Mouse (Mus musculus): ENCODE data around the gene Lhx4. TPM values are rescaled to one million over a fixed set of nuclear protein-coding genes. Genes with fewer than 3 reads are reported as not detected.

Lhx4 gene
- polyA plus RNA-seq (2014; fragmentation: Nextera tagmentation; extraction: Ambion mirVana), result 0.08 and 0.12 TPM in 2 replicates

- H3K4me1 ChIP-seq (ENCODE audit: control insufficient read depth, insufficient read depth, low read length), result no peaks in the 10 kb centered on the region
- ATAC-seq (ENCODE audit: insufficient number of reproducible peaks, insufficient read depth, low FRiP score, low read depth), result no peak
Observed at GRCm38 (mm10) chr1:155751484-155752255, at the start of gene Lhx4. Gene Lhx4, minus strand, starts transcription at chr1:155751684.

GRCm38 (mm10) chr1:155798000-155798399 lies 46.5 kb upstream of the Lhx4 start:
- Histone ChIP-seq H3K9ac (replicated peaks; ENCODE audit: low read depth, low read length) (no peak overlapping the region), H3K27me3 (ENCODE audit: control insufficient read depth, insufficient read depth, low read length) (no peaks in the 10 kb centered on the region), H3K4me1 (ENCODE audit: control insufficient read depth, insufficient read depth, low read length) (no peaks in the 10 kb centered on the region), H3K4me3 (ENCODE audit: low read depth, low read length) (no peak overlapping the region), H3K9me3 (ENCODE audit: control insufficient read depth, low read depth, low read length) (no peaks in the 10 kb centered on the region), H3K36me3 (ENCODE audit: control insufficient read depth, insufficient read depth, low read length) (peaks cover 13% of the 10 kb centered on the region), H3K4me2 (replicated peaks; ENCODE audit: low read depth, low read length) (no peak overlapping the region), H3K27ac (ENCODE audit: low read length) (no peak overlapping the region)
- no peak for ATAC-seq (ENCODE audit: insufficient number of reproducible peaks, insufficient read depth, low FRiP score, low read depth)
- WGBS, result 95% methylated on average over 4 of the region's 4 CpGs

More at GRCm38 (mm10) chr1:155751484-155752255, at the start of gene Lhx4:
- no peaks in the 10 kb centered on the region for H3K9me3 ChIP-seq (ENCODE audit: control insufficient read depth, low read depth, low read length)
- no peak within 1 kb of the TSS for H3K4me3 ChIP-seq (ENCODE audit: low read depth, low read length)
- H3K4me2 ChIP-seq (replicated peaks; ENCODE audit: low read depth, low read length), result no peak within 1 kb of the TSS
- no peaks in the 10 kb centered on the region for H3K36me3 ChIP-seq (ENCODE audit: control insufficient read depth, insufficient read depth, low read length)
- peaks cover 31% of the 10 kb centered on the region for H3K27me3 ChIP-seq (ENCODE audit: control insufficient read depth, insufficient read depth, low read length)
- H3K27ac ChIP-seq (ENCODE audit: low read length), result no peak within 1 kb of the TSS
- 64% methylated on average over 6 of the region's 6 CpGs for WGBS
- no peak within 1 kb of the TSS for H3K9ac ChIP-seq (replicated peaks; ENCODE audit: low read depth, low read length)

DNA sequence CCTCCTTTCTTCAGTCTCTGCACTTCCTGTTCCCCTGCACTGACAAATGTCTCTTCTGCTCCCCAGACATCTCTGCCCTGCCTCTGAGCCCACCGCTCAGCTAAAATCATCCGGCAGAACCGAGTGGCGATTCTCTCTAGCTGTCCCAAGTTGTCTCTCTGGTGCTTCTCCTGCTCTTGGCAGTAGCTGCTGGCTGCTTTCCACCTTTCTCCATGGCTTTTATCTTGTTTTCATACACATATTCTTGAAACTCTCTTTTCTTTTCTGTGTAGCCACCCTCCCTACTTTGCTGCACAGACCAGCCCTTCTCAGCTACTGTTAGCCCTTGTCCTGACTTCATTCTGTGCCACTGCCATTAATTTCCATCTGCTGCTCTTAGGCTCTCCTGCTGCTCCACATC lies 45.9 kb upstream of the Lhx4 start:
- peaks cover 12% of the 10 kb centered on the region for H3K36me3 ChIP-seq (ENCODE audit: control insufficient read depth, insufficient read depth, low read length)
- no peak overlapping the region for H3K27ac ChIP-seq (ENCODE audit: low read length)
- H3K9ac ChIP-seq (replicated peaks; ENCODE audit: low read depth, low read length), result no peak overlapping the region
- no peak overlapping the region for H3K4me3 ChIP-seq (ENCODE audit: low read depth, low read length)
- 72% methylated on average over 4 of the region's 4 CpGs for WGBS
- ATAC-seq (ENCODE audit: insufficient number of reproducible peaks, insufficient read depth, low FRiP score, low read depth), result no peak
- no peaks in the 10 kb centered on the region for H3K4me1 ChIP-seq (ENCODE audit: control insufficient read depth, insufficient read depth, low read length)
- no peaks in the 10 kb centered on the region for H3K27me3 ChIP-seq (ENCODE audit: control insufficient read depth, insufficient read depth, low read length)
- H3K4me2 ChIP-seq (replicated peaks; ENCODE audit: low read depth, low read length), result no peak overlapping the region
- H3K9me3 ChIP-seq (ENCODE audit: control insufficient read depth, low read depth, low read length), result no peaks in the 10 kb centered on the region

DNA sequence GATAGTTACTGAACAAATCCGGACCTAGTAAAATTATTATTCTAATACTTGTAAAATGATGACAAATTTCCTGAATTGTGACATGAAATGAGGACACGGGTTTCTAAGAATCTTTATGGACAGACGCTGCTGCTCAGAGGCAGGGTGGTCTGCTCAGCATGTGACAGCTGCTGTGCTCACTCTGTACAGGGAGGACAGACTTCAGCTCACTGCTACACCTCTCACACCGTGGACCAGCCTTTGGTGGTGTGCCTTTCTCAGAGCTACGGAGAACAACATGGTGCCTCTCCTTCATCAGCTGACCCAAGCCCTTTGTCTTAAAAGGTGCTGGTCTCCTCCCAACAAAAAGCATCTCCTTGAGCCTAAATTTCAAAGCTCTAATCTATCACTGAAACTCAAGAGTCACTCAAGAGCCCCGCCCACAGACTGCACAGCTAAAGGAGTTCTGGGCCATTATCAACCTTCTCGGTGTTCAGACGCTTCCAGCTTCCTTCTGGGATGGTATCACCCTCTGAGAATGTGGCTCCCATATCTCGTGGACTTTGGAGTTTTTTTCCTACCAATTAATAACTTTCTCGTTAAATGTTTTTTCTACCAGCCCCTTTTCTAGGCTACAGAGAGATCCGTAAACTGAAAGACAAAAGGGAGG lies 45.4 kb upstream of the Lhx4 start:
- Histone ChIP-seq H3K9me3 (ENCODE audit: control insufficient read depth, low read depth, low read length) (no peaks in the 10 kb centered on the region), H3K4me1 (ENCODE audit: control insufficient read depth, insufficient read depth, low read length) (no peaks in the 10 kb centered on the region), H3K36me3 (ENCODE audit: control insufficient read depth, insufficient read depth, low read length) (peaks cover 12% of the 10 kb centered on the region), H3K27me3 (ENCODE audit: control insufficient read depth, insufficient read depth, low read length) (no peaks in the 10 kb centered on the region), H3K4me3 (ENCODE audit: low read depth, low read length) (no peak overlapping the region), H3K4me2 (replicated peaks; ENCODE audit: low read depth, low read length) (no peak overlapping the region), H3K27ac (ENCODE audit: low read length) (no peak overlapping the region), H3K9ac (replicated peaks; ENCODE audit: low read depth, low read length) (no peak overlapping the region)
- WGBS, result 78% methylated on average over 11 of the region's 11 CpGs
- no peak for ATAC-seq (ENCODE audit: insufficient number of reproducible peaks, insufficient read depth, low FRiP score, low read depth)

DNA sequence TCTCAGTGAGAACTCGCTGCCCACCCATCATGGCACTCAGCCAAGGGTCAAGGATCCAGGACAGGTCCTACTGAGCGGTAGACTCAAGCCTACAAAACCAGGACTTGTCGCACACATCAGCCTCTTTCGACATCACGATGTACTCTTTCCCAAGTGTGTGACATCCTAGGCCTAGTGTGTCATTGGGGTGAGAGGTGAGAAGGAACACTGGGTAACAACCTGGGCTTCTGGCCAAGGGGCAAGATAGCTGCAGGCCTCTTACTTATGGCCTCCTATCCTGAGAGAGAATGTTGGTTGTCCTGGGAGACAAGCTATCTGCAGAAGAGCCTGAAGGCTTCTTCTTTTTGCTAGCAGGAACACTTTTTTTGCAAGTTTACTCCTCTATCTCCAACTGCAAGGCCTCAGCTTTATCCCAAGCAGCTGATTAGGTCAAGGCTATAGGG lies 44.3 kb upstream of the Lhx4 start:
- no peaks in the 10 kb centered on the region for H3K27me3 ChIP-seq (ENCODE audit: control insufficient read depth, insufficient read depth, low read length)
- H3K9me3 ChIP-seq (ENCODE audit: control insufficient read depth, low read depth, low read length), result no peaks in the 10 kb centered on the region
- 92% methylated on average over 5 of the region's 5 CpGs for WGBS
- H3K9ac ChIP-seq (replicated peaks; ENCODE audit: low read depth, low read length), result no peak overlapping the region
- H3K4me3 ChIP-seq (ENCODE audit: low read depth, low read length), result no peak overlapping the region
- peaks cover 12% of the 10 kb centered on the region for H3K36me3 ChIP-seq (ENCODE audit: control insufficient read depth, insufficient read depth, low read length)
- ATAC-seq (ENCODE audit: insufficient number of reproducible peaks, insufficient read depth, low FRiP score, low read depth), result no peak
- H3K4me2 ChIP-seq (replicated peaks; ENCODE audit: low read depth, low read length), result no peak overlapping the region
- no peaks in the 10 kb centered on the region for H3K4me1 ChIP-seq (ENCODE audit: control insufficient read depth, insufficient read depth, low read length)
- H3K27ac ChIP-seq (ENCODE audit: low read length), result no peak overlapping the region

GRCm38 (mm10) chr1:155794855-155795254 lies 43.4 kb upstream of the Lhx4 start:
- H3K4me2 ChIP-seq (replicated peaks; ENCODE audit: low read depth, low read length), result no peak overlapping the region
- no peaks in the 10 kb centered on the region for H3K9me3 ChIP-seq (ENCODE audit: control insufficient read depth, low read depth, low read length)
- no peak overlapping the region for H3K9ac ChIP-seq (replicated peaks; ENCODE audit: low read depth, low read length)
- H3K27ac ChIP-seq (ENCODE audit: low read length), result no peak overlapping the region
- whole genome bisulfite sequencing, result 81% methylated on average over 6 of the region's 6 CpGs
- no peak for ATAC-seq (ENCODE audit: insufficient number of reproducible peaks, insufficient read depth, low FRiP score, low read depth)
- peaks cover 18% of the 10 kb centered on the region for H3K36me3 ChIP-seq (ENCODE audit: control insufficient read depth, insufficient read depth, low read length)
- H3K4me1 ChIP-seq (ENCODE audit: control insufficient read depth, insufficient read depth, low read length), result no peaks in the 10 kb centered on the region
- no peak overlapping the region for H3K4me3 ChIP-seq (ENCODE audit: low read depth, low read length)
- H3K27me3 ChIP-seq (ENCODE audit: control insufficient read depth, insufficient read depth, low read length), result no peaks in the 10 kb centered on the region

DNA sequence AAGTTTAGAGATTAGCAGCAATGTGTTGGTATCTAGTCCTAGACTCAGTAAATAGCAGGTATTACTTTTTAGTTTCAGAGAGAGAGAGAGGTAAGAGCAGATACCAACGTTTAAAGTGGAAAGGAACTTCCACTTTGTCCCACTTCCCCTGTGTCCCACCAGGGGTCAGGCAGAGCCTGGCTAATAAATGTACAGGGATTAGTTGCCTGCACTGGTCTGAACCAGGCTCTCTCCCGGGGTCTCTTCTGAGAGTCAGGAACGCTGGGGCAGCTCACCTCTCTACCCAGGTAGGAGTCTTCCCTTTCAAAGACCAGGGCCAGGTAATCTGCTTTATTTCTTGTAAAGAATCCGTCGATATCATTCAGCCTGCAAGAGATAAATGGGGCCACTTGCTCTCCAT lies 40.4 kb upstream of the Lhx4 start:
- Histone ChIP-seq H3K9me3 (ENCODE audit: control insufficient read depth, low read depth, low read length) (no peaks in the 10 kb centered on the region), H3K9ac (replicated peaks; ENCODE audit: low read depth, low read length) (no peak overlapping the region), H3K4me2 (replicated peaks; ENCODE audit: low read depth, low read length) (no peak overlapping the region), H3K4me3 (ENCODE audit: low read depth, low read length) (no peak overlapping the region), H3K36me3 (ENCODE audit: control insufficient read depth, insufficient read depth, low read length) (peaks cover 37% of the 10 kb centered on the region), H3K4me1 (ENCODE audit: control insufficient read depth, insufficient read depth, low read length) (no peaks in the 10 kb centered on the region), H3K27ac (ENCODE audit: low read length) (no peak overlapping the region), H3K27me3 (ENCODE audit: control insufficient read depth, insufficient read depth, low read length) (no peaks in the 10 kb centered on the region)
- ATAC-seq (ENCODE audit: insufficient number of reproducible peaks, insufficient read depth, low FRiP score, low read depth), result no peak
- WGBS, result 59% methylated on average over 5 of the region's 5 CpGs

GRCm38 (mm10) chr1:155790111-155790974 lies 38.9 kb upstream of the Lhx4 start:
- Histone ChIP-seq H3K27ac (ENCODE audit: low read length) (no peak overlapping the region), H3K36me3 (ENCODE audit: control insufficient read depth, insufficient read depth, low read length) (peaks cover 37% of the 10 kb centered on the region), H3K27me3 (ENCODE audit: control insufficient read depth, insufficient read depth, low read length) (no peaks in the 10 kb centered on the region), H3K4me3 (ENCODE audit: low read depth, low read length) (no peak overlapping the region), H3K4me1 (ENCODE audit: control insufficient read depth, insufficient read depth, low read length) (no peaks in the 10 kb centered on the region), H3K9me3 (ENCODE audit: control insufficient read depth, low read depth, low read length) (no peaks in the 10 kb centered on the region), H3K4me2 (replicated peaks; ENCODE audit: low read depth, low read length) (no peak overlapping the region), H3K9ac (replicated peaks; ENCODE audit: low read depth, low read length) (no peak overlapping the region)
- 79% methylated on average over 16 of the region's 16 CpGs for WGBS
- no peak for ATAC-seq (ENCODE audit: insufficient number of reproducible peaks, insufficient read depth, low FRiP score, low read depth)
